Mouse (Mus musculus) midbrain, postnatal 0 days (tissue): ENCODE results near the gene AL732309.1. TPM values are rescaled to one million over a fixed set of nuclear protein-coding genes. Genes with fewer than 3 reads are reported as not detected.

ENCODE experiments used
- ATAC-seq: fragments of 200-750 bp; cut with Nextera tagmentation; 2 replicates; pipeline ENCODE4 v1.8.0; 2017; ENCODE audit warnings: moderate number of reproducible peaks, mild to moderate bottlenecking, moderate TSS enrichment, moderate library complexity; ENCODE audit not compliant: low FRiP score
- DNase-seq: peaks from one replicate; pipeline ENCODE4 v3.0.0-alpha.2; 2015; ENCODE audit warnings: low spot score
- H3K27ac ChIP-seq: fragments of 300-500 bp; sonication (generic); 2 replicates; pipeline ENCODE4 v1.5.1; 2014; ENCODE audit warnings: low read depth, mild to moderate bottlenecking, low read length, mixed read lengths
- H3K27me3 ChIP-seq: fragments of 300-500 bp; sonication (generic); 2 replicates; pipeline ENCODE4 v1.6.1; 2014; ENCODE audit warnings: low read length, control low read depth, mixed read lengths; ENCODE audit not compliant: insufficient read depth
- H3K36me3 ChIP-seq: fragments of 300-500 bp; sonication (generic); 2 replicates; pipeline ENCODE4 v1.6.1; 2014; ENCODE audit warnings: low read length, control low read depth, mixed read lengths; ENCODE audit not compliant: insufficient read depth
- H3K4me1 ChIP-seq: fragments of 300-500 bp; sonication (generic); 2 replicates; pipeline ENCODE4 v1.6.1; 2014; ENCODE audit warnings: mild to moderate bottlenecking, control low read depth, antibody characterized with exemption, low read length, mixed read lengths; ENCODE audit not compliant: insufficient read depth
- H3K4me2 ChIP-seq: fragments of 300-500 bp; sonication (generic); 2 replicates; pipeline ENCODE4 v1.6.1; 2014; ENCODE audit warnings: low read depth, mild to moderate bottlenecking, low read length, mixed read lengths; ENCODE audit not compliant: poor library complexity, severe bottlenecking
- H3K4me3 ChIP-seq: fragments of 300-500 bp; sonication (generic); 2 replicates; pipeline ENCODE4 v1.5.1; 2014; ENCODE audit warnings: low read depth, mild to moderate bottlenecking, low read length, moderate library complexity
- H3K9ac ChIP-seq: fragments of 300-500 bp; sonication (generic); replicated peaks from 2 replicates; pipeline ENCODE4 v1.6.1; 2014; ENCODE audit warnings: mild to moderate bottlenecking, low read length, moderate library complexity, mixed read lengths; ENCODE audit not compliant: poor library complexity, severe bottlenecking
- H3K9me3 ChIP-seq: fragments of 300-500 bp; sonication (generic); 2 replicates; pipeline ENCODE4 v1.6.1; 2016; ENCODE audit warnings: low read length, control low read depth
- CTCF ChIP-seq: IDR thresholded peaks from 2 replicates; pipeline ENCODE4 v1.5.1; 2016; ENCODE audit warnings: antibody characterized with exemption, mild to moderate bottlenecking
- WGBS: fragments of 180-500 bp; shearing (Covaris S2); extraction: QIAGEN DNeasy Blood & Tissue Kit; methylation state at CpG from one replicate; pipeline ENCODE4 v1.1.7; 2014; 5-methylcytosine and 5-hydroxymethylcytosine counted together
- polyA plus RNA-seq: library from polyadenylated mRNA; unstranded; fragments of >200 nt; fragmentation: Nextera tagmentation; extraction: Ambion mirVana; gene quantifications from 2 replicates; pipeline ENCODE4 v1.2.1, GENCODE M21; 2015
- total RNA-seq: library from RNA; depleted of rRNA; stranded (reverse); fragments of >200 nt; gene quantifications from 2 replicates; pipeline ENCODE4 v1.2.3, GENCODE M21; 2014

Gene AL732309.1
- total and polyA plus RNA-seq, 2 experiments from 2014 or later, result 3.0 to 7.3 TPM

DNA sequence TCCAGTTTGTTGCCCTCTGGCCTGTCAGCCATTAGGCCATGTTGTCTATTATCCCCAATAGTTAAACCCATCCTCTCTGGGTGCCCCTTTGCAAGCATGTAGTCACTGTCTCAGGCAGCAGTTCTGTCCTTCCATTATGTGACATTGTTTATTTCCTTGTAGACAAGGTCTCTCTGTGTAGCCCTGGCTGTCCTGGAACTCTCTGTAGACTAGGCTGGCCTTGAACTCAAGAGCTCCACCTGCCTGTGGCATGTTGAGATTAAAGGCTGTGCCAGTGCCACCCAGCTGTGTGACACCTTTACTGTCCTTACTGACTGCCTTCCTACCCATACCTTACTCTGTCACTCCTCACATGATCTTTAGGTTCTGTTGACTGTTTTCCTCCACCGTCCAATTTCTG, 5.7 kb upstream of the AL732309.1 start:
- DNase-seq (no peak), ATAC-seq (no peak)
- Histone ChIP-seq H3K36me3 (peaks cover 17% of the 10 kb centered on the region), H3K4me1 (0 out of 2 replicates have a peak, but pooled peaks cover 9% of the 10 kb centered on the region), H3K9ac (no peak overlapping the region), H3K4me2 (no peak overlapping the region), H3K9me3 (no peaks in the 10 kb centered on the region), H3K27ac (no peak overlapping the region), H3K27me3 (no peaks in the 10 kb centered on the region), H3K4me3 (no peak overlapping the region)
- TF ChIP-seq CTCF, result peak; percentile 56
- WGBS, result 69% methylated on average over 1 of the region's 1 CpGs

GRCm38 (mm10) chr2:25244144-25244543, 2.5 kb downstream of the AL732309.1 start:
- TF ChIP-seq CTCF, result no peak
- no peak overlapping the region for H3K4me2 ChIP-seq
- no peak overlapping the region for H3K9ac ChIP-seq
- no peak overlapping the region for H3K27ac ChIP-seq
- ATAC-seq, result no peak
- H3K9me3 ChIP-seq, result no peaks in the 10 kb centered on the region
- WGBS, result 88% methylated on average over 4 of the region's 4 CpGs
- H3K27me3 ChIP-seq, result no peaks in the 10 kb centered on the region
- peaks cover 9% of the 10 kb centered on the region; the same call in 1 of the 2 replicates for H3K4me1 ChIP-seq
- no peak for DNase-seq
- H3K36me3 ChIP-seq, result peaks cover 25% of the 10 kb centered on the region
- H3K4me3 ChIP-seq, result no peak overlapping the region

DNA sequence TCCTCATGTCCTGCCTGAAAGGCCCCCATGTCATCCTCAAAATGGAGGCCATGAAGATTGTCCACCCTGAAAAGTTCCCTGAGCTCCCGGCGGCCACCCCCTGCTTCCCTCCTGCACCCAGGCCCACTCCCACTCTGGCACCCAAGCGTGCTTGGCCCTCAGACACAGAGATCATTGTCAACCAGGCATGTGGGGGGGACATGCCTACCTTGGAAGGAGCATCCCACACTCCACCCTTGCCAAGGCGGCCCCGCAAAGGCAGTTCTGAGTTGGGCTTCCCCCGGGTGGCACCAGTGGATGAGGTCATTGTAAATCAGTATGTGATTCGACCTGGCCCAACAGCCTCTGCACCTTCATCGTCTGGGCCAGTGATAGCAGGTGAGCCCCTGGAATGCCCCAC, 3.3 kb downstream of the AL732309.1 start:
- H3K9me3 ChIP-seq, result no peaks in the 10 kb centered on the region
- H3K4me2 ChIP-seq, result peak overlapping the region; percentile 94
- H3K4me3 ChIP-seq, result peak overlapping the region; percentile 75
- no peak overlapping the region for H3K27ac ChIP-seq
- H3K36me3 ChIP-seq, result peaks cover 24% of the 10 kb centered on the region
- peaks cover 9% of the 10 kb centered on the region; the same call in 1 of the 2 replicates for H3K4me1 ChIP-seq
- peak overlapping the region; percentile 87 for H3K9ac ChIP-seq
- WGBS, result 85% methylated on average over 8 of the region's 8 CpGs
- ATAC-seq (no peak), DNase-seq (no peak)
- no peak for TF ChIP-seq CTCF
- no peaks in the 10 kb centered on the region for H3K27me3 ChIP-seq

- H3K4me1 ChIP-seq, result peaks cover 9% of the 10 kb centered on the region; the same call in 1 of the 2 replicates
- no peaks in the 10 kb centered on the region for H3K27me3 ChIP-seq
- DNase-seq (peak; percentile 57), ATAC-seq (peak; percentile 60)
- H3K4me2 ChIP-seq, result peak within 1 kb of the TSS; percentile 94
- peak within 1 kb of the TSS; percentile 75 for H3K4me3 ChIP-seq
- H3K9ac ChIP-seq, result peak within 1 kb of the TSS; percentile 87
- WGBS, result 2% methylated on average over 42 of the region's 59 CpGs
- TF ChIP-seq CTCF, result no peak
- peak within 1 kb of the TSS; percentile 80 for H3K27ac ChIP-seq
- H3K9me3 ChIP-seq, result no peaks in the 10 kb centered on the region
- H3K36me3 ChIP-seq, result peaks cover 17% of the 10 kb centered on the region
These were observed 4.6 kb downstream of the AL732309.1 start, which contains the start of the genes Rnf208 and Cysrt1 for GRCm38 (mm10) chr2:25242101-25242506. Gene Rnf208 (plus strand): TSS chr2:25242255. Gene Cysrt1 (minus strand): TSS chr2:25242452.

DNA sequence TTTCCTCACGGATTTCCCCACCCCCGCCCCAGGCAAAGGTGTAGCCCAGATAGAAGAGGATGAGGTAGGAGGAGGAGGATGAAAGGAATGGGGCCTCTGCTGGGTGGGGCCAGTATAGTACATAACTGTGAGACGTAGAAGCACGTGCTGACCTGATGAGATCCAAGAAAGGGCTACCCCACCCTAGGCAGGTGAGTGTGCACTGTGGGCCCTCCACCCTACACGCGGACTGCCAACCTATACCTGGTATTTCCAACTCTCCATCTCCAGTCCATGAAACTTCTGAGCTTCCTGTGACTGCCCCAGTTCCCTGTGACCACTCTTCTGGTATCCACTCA, 5.3 kb downstream of the AL732309.1 start:
- Histone ChIP-seq H3K27me3 (no peaks in the 10 kb centered on the region), H3K4me1 (peaks cover 9% of the 10 kb centered on the region; the same call in 1 of the 2 replicates), H3K4me2 (peak overlapping the region; percentile 94), H3K36me3 (peaks cover 17% of the 10 kb centered on the region), H3K9ac (peak overlapping the region; percentile 87), H3K27ac (peak overlapping the region; percentile 80), H3K9me3 (no peaks in the 10 kb centered on the region), H3K4me3 (peak overlapping the region; percentile 75)
- no peak for TF ChIP-seq CTCF
- no peak for DNase-seq
- 14% methylated on average over 6 of the region's 6 CpGs for WGBS
- peak; percentile 47; the same call in 1 of the 2 replicates for ATAC-seq

DNA sequence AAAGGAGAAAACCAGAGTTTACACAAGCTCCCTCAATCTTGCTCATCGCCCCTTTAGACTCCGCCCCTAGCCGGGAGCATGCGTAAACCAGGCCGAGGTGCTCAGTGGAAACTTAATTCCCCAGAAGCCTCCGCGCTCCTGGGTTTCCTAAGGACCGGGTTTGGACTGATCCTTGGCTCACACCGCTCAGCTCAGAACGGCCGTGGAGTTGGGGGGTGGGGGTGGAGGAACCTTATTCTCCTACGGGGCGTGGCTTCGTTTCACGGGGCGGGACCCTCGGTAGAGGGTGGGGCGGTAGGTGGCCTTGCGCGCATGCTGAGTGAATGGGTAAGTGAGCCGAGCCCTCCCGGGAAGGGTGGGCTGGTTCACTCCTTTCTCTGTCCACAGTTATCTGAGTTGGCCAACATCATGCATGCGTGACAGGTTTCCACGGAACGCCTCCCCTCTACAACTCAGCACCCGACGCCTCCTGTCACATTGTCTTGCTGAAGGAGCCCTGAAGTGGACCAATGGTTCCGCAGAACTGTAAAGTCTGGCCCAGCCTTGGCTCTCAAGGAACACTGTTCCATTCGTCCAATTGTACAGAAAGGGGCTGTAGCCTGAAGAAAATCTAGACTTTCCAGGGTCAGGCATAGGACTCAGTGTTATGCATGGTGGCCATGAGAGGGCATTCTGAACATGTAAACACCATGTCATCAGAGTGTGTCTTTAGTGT, 5.8 kb downstream of the AL732309.1 start:
- peaks cover 12% of the 10 kb centered on the region for H3K36me3 ChIP-seq
- peak overlapping the region; percentile 80 for H3K27ac ChIP-seq
- peak overlapping the region; percentile 87 for H3K9ac ChIP-seq
- under 1% methylated on average over 29 of the region's 29 CpGs for WGBS
- TF ChIP-seq CTCF, result no peak
- DNase-seq, result peak; percentile 84
- H3K4me3 ChIP-seq, result peak overlapping the region; percentile 75
- H3K4me2 ChIP-seq, result peak overlapping the region; percentile 94
- H3K9me3 ChIP-seq, result no peaks in the 10 kb centered on the region
- no peaks in the 10 kb centered on the region; the same call in 1 of the 2 replicates for H3K27me3 ChIP-seq
- H3K4me1 ChIP-seq, result peaks cover 9% of the 10 kb centered on the region; the same call in 1 of the 2 replicates
- peak; percentile 79 for ATAC-seq
